Comparison of ENCODE assay signal across 10 mouse cellular contexts in genomic region chr6:135865832-135866231, GRCm38 (mm10).
DNase-seq lines count a peak whose midpoint lies in the region; ATAC-seq and TF ChIP-seq lines count a peak whose summit lies in the region.
"Had no signal": no experiment of that assay in that cellular context is flagged by ENCODE, and none has a peak within 500 bp of the region (broad histone marks: within the 10 kb centered on the region; RNA-seq: fewer than 3 reads in every experiment).

No protein-coding gene starts in this region.

- H3K4me1 ChIP-seq in forebrain, postnatal 0 days (ENCODE audit: insufficient read depth) = peaks cover 9% of the 10 kb centered on the region; the same call in 1 of the 2 replicates
- no peaks in the 10 kb centered on the region for H3K4me1 ChIP-seq in forebrain, embryonic 13.5 days
- H3K4me1 ChIP-seq in intestine, postnatal 0 days (replicated peaks; ENCODE audit: control insufficient read depth, insufficient read depth, low read length) = no peaks in the 10 kb centered on the region
- H3K4me1 ChIP-seq: intestine, embryonic 15.5 days had no signal

- peak; percentile 49 for DNase-seq in forebrain, postnatal 0 days
- peak; percentile 52 for DNase-seq in frontal cortex, postnatal 14 days (ENCODE audit: low spot score in 2 of 2)
- peak; percentile 66 for DNase-seq in left cerebral cortex, adult 11 months (ENCODE audit: low spot score)
- peak; percentile 73 to 82 for DNase-seq in right cerebral cortex, postnatal 10 days (ENCODE audit: low spot score in 2 of 2)
- DNase-seq in lung, postnatal 14 days = no peak
- DNase-seq: gastrocnemius, postnatal 10 days had no signal

- no peak overlapping the region for H3K9ac ChIP-seq in forebrain, postnatal 0 days
- H3K9ac ChIP-seq in forebrain, embryonic 13.5 days = no peak overlapping the region
- H3K9ac ChIP-seq in intestine, postnatal 0 days (ENCODE audit: low read depth, low read length) = no peak overlapping the region
- H3K9ac ChIP-seq: intestine, embryonic 15.5 days had no signal

- no peak for TF ChIP-seq CTCF in forebrain, postnatal 0 days (IDR thresholded peaks at IDR 0.05; ENCODE audit: low read depth)
- no peak for TF ChIP-seq CTCF in intestine, postnatal 0 days (IDR thresholded peaks at IDR 0.05; ENCODE audit: low read depth)

- H3K4me3 ChIP-seq in forebrain, postnatal 0 days (ENCODE audit: low read depth, low read length) = no peak overlapping the region
- H3K4me3 ChIP-seq in forebrain, embryonic 13.5 days = no peak overlapping the region
- H3K4me3 ChIP-seq in intestine, postnatal 0 days (ENCODE audit: low read depth, low read length) = no peak overlapping the region
- H3K4me3 ChIP-seq: intestine, embryonic 15.5 days had no signal

- H3K27ac ChIP-seq in forebrain, postnatal 0 days (ENCODE audit: low read depth, low read length) = peak overlapping the region; percentile 58
- H3K27ac ChIP-seq in forebrain, embryonic 13.5 days = no peak overlapping the region
- no peak overlapping the region for H3K27ac ChIP-seq in intestine, postnatal 0 days (ENCODE audit: low read depth, low read length)
- H3K27ac ChIP-seq: intestine, embryonic 15.5 days had no signal

- H3K9me3 ChIP-seq in forebrain, postnatal 0 days (ENCODE audit: low read length) = no peaks in the 10 kb centered on the region
- no peaks in the 10 kb centered on the region for H3K9me3 ChIP-seq in forebrain, embryonic 13.5 days (replicated peaks)
- no peaks in the 10 kb centered on the region for H3K9me3 ChIP-seq in intestine, postnatal 0 days (ENCODE audit: control insufficient read depth)
- H3K9me3 ChIP-seq: intestine, embryonic 15.5 days had no signal

- WGBS in forebrain, postnatal 0 days = 48% methylated on average over 7 of the region's 7 CpGs
- 76% methylated on average over 7 of the region's 7 CpGs for WGBS in forebrain, embryonic 13.5 days
- WGBS in intestine, postnatal 0 days = 79% methylated on average over 7 of the region's 7 CpGs

- no peaks in the 10 kb centered on the region for H3K27me3 ChIP-seq in forebrain, postnatal 0 days (ENCODE audit: insufficient read depth, low read length)
- H3K27me3 ChIP-seq in forebrain, embryonic 13.5 days = no peaks in the 10 kb centered on the region
- no peaks in the 10 kb centered on the region for H3K27me3 ChIP-seq in intestine, postnatal 0 days (replicated peaks; ENCODE audit: control insufficient read depth, insufficient read depth, low read length)
- H3K27me3 ChIP-seq: intestine, embryonic 15.5 days had no signal

- peak; percentile 59 for ATAC-seq in forebrain, postnatal 0 days
- no peak for ATAC-seq in forebrain, embryonic 13.5 days
- ATAC-seq in cerebellum, adult (ENCODE audit: insufficient number of reproducible peaks, low FRiP score, low TSS enrichment) = no peak
- no peak for ATAC-seq in intestine, postnatal 0 days
- ATAC-seq: intestine, embryonic 15.5 days had no signal

- H3K4me2 ChIP-seq in forebrain, postnatal 0 days (ENCODE audit: low read depth) = no peak overlapping the region
- H3K4me2 ChIP-seq in forebrain, embryonic 13.5 days = no peak overlapping the region
- no peak overlapping the region for H3K4me2 ChIP-seq in intestine, postnatal 0 days (replicated peaks; ENCODE audit: low read depth)
- H3K4me2 ChIP-seq: intestine, embryonic 15.5 days had no signal

- no peaks in the 10 kb centered on the region for H3K36me3 ChIP-seq in forebrain, postnatal 0 days (ENCODE audit: insufficient read depth)
- H3K36me3 ChIP-seq in forebrain, embryonic 13.5 days (ENCODE audit: poor library complexity, severe bottlenecking) = no peaks in the 10 kb centered on the region
- H3K36me3 ChIP-seq in intestine, postnatal 0 days (ENCODE audit: control insufficient read depth, insufficient read depth) = no peaks in the 10 kb centered on the region
- H3K36me3 ChIP-seq: intestine, embryonic 15.5 days had no signal
